Mouse (Mus musculus) heart, embryonic 10.5 days (tissue): ENCODE data around the gene Pde6h. TPM values are rescaled to one million over a fixed set of nuclear protein-coding genes. Genes with fewer than 3 reads are reported as not detected.
A peak's percentile ranks its signal among the peaks of the same experiment; 100 is the strongest.

Experiments
- DNase-seq: peaks from one replicate; pipeline ENCODE4 v3.0.0-alpha.2; 2017; ENCODE audit warnings: low spot score
- H3K27ac ChIP-seq: fragments of 300-500 bp; sonication (generic); 2 replicates; pipeline ENCODE4 v1.5.1; 2016; ENCODE audit warnings: mild to moderate bottlenecking
- H3K27me3 ChIP-seq: fragments of 300-500 bp; sonication (generic); 2 replicates; pipeline ENCODE4 v1.6.1; 2016; ENCODE audit warnings: mild to moderate bottlenecking; ENCODE audit not compliant: poor library complexity, insufficient read depth, severe bottlenecking
- H3K36me3 ChIP-seq: fragments of 300-500 bp; sonication (generic); 2 replicates; pipeline ENCODE4 v1.6.1; 2016; ENCODE audit warnings: mild to moderate bottlenecking, moderate library complexity
- H3K4me1 ChIP-seq: fragments of 300-500 bp; sonication (generic); 2 replicates; pipeline ENCODE4 v1.6.1; 2016; ENCODE audit warnings: mild to moderate bottlenecking
- H3K4me3 ChIP-seq: fragments of 300-500 bp; sonication (generic); 2 replicates; pipeline ENCODE4 v1.5.1; 2016; ENCODE audit warnings: mild to moderate bottlenecking, moderate library complexity
- H3K9me3 ChIP-seq: fragments of 300-500 bp; sonication (generic); 2 replicates; pipeline ENCODE4 v1.6.1; 2016; ENCODE audit warnings: mild to moderate bottlenecking, moderate library complexity
- WGBS: fragments of 180-500 bp; shearing (Covaris S2); methylation state at CpG from one replicate; pipeline ENCODE4 v1.1.7; 2016; 5-methylcytosine and 5-hydroxymethylcytosine counted together
- polyA plus RNA-seq: library from polyadenylated mRNA; unstranded; fragments of >200 nt; fragmentation: Nextera tagmentation; extraction: Ambion mirVana; gene quantifications from 2 replicates; pipeline ENCODE4 v1.2.1, GENCODE M21; 2016

Pde6h gene
- polyA plus RNA-seq, 1 experiment from 2014 or later = not detected

- peaks cover 16% of the 10 kb centered on the region for H3K4me1 ChIP-seq
- 27% methylated on average over 3 of the region's 3 CpGs for WGBS
- H3K27ac ChIP-seq = peak overlapping the region; percentile 84
- no peaks in the 10 kb centered on the region for H3K36me3 ChIP-seq
- no peaks in the 10 kb centered on the region for H3K9me3 ChIP-seq
- DNase-seq = no peak
- H3K4me3 ChIP-seq = peak overlapping the region; percentile 19; the same call in 1 of the 2 replicates
- no peaks in the 10 kb centered on the region for H3K27me3 ChIP-seq
These were observed 56.7 kb downstream of the Pde6h start for GRCm38 (mm10) chr6:136980331-136980746.

- Histone ChIP-seq H3K27me3 (no peaks in the 10 kb centered on the region), H3K4me3 (no peak overlapping the region), H3K4me1 (peaks cover 27% of the 10 kb centered on the region), H3K27ac (no peak overlapping the region), H3K36me3 (no peaks in the 10 kb centered on the region), H3K9me3 (no peaks in the 10 kb centered on the region)
- DNase-seq = no peak
- WGBS = 78% methylated on average over 6 of the region's 6 CpGs
These were observed 58.9 kb downstream of the Pde6h start for GRCm38 (mm10) chr6:136982581-136982980.

- Histone ChIP-seq H3K4me3 (no peak overlapping the region), H3K36me3 (no peaks in the 10 kb centered on the region), H3K4me1 (peaks cover 27% of the 10 kb centered on the region), H3K27me3 (no peaks in the 10 kb centered on the region), H3K9me3 (no peaks in the 10 kb centered on the region), H3K27ac (no peak overlapping the region)
- DNase-seq = no peak
- 72% methylated on average over 7 of the region's 7 CpGs for WGBS
These were observed 59.6 kb downstream of the Pde6h start for GRCm38 (mm10) chr6:136983201-136983600.

GRCm38 (mm10) chr6:136986019-136986418 is 62.4 kb downstream of the Pde6h start:
- WGBS = 59% methylated on average over 13 of the region's 13 CpGs
- H3K27me3 ChIP-seq = no peaks in the 10 kb centered on the region

GRCm38 (mm10) chr6:136986718-136987117 is 63.1 kb downstream of the Pde6h start:
- Histone ChIP-seq H3K36me3 (no peaks in the 10 kb centered on the region), H3K27me3 (no peaks in the 10 kb centered on the region), H3K4me1 (peaks cover 14% of the 10 kb centered on the region; the same call in 1 of the 2 replicates), H3K9me3 (no peaks in the 10 kb centered on the region), H3K4me3 (no peak overlapping the region), H3K27ac (no peak overlapping the region)
- no peak for DNase-seq
- 61% methylated on average over 11 of the region's 11 CpGs for WGBS

More at GRCm38 (mm10) chr6:136986019-136986418, 62.4 kb downstream of the Pde6h start:
- no peak for DNase-seq
- Histone ChIP-seq H3K27ac (no peak overlapping the region), H3K4me3 (no peak overlapping the region), H3K36me3 (no peaks in the 10 kb centered on the region), H3K4me1 (peaks cover 14% of the 10 kb centered on the region; the same call in 1 of the 2 replicates), H3K9me3 (no peaks in the 10 kb centered on the region)

GRCm38 (mm10) chr6:136988536-136989060 is 65.0 kb downstream of the Pde6h start:
- no peak overlapping the region for H3K4me3 ChIP-seq
- H3K27ac ChIP-seq = no peak overlapping the region
- no peaks in the 10 kb centered on the region for H3K27me3 ChIP-seq
- DNase-seq = no peak
- no peaks in the 10 kb centered on the region for H3K36me3 ChIP-seq
- 81% methylated on average over 7 of the region's 7 CpGs for WGBS
- H3K4me1 ChIP-seq = peaks cover 14% of the 10 kb centered on the region; the same call in 1 of the 2 replicates
- no peaks in the 10 kb centered on the region for H3K9me3 ChIP-seq

- Histone ChIP-seq H3K4me3 (peak overlapping the region; percentile 33), H3K9me3 (no peaks in the 10 kb centered on the region), H3K4me1 (peaks cover 14% of the 10 kb centered on the region; the same call in 1 of the 2 replicates), H3K27ac (peak overlapping the region; percentile 33; the same call in 1 of the 2 replicates), H3K36me3 (no peaks in the 10 kb centered on the region), H3K27me3 (0 out of 2 replicates have a peak, but pooled peaks cover under 1% of the 10 kb centered on the region)
- WGBS = 32% methylated on average over 11 of the region's 11 CpGs
- no peak for DNase-seq
These were observed 66.3 kb downstream of the Pde6h start for GRCm38 (mm10) chr6:136989824-136990497.

GRCm38 (mm10) chr6:136990557-136990956 is 66.9 kb downstream of the Pde6h start:
- no peak for DNase-seq
- H3K27ac ChIP-seq = no peak overlapping the region
- H3K9me3 ChIP-seq = no peaks in the 10 kb centered on the region
- 62% methylated on average over 8 of the region's 8 CpGs for WGBS
- 0 out of 2 replicates have a peak, but pooled peaks cover 5% of the 10 kb centered on the region for H3K27me3 ChIP-seq
- no peak overlapping the region for H3K4me3 ChIP-seq
- H3K36me3 ChIP-seq = no peaks in the 10 kb centered on the region
- H3K4me1 ChIP-seq = peaks cover 14% of the 10 kb centered on the region; the same call in 1 of the 2 replicates

GRCm38 (mm10) chr6:136993574-136993973 is 69.9 kb downstream of the Pde6h start:
- H3K9me3 ChIP-seq = no peaks in the 10 kb centered on the region
- H3K36me3 ChIP-seq = no peaks in the 10 kb centered on the region
- 59% methylated on average over 4 of the region's 4 CpGs for WGBS
- H3K4me3 ChIP-seq = no peak overlapping the region
- no peak for DNase-seq
- no peak overlapping the region for H3K27ac ChIP-seq
- H3K27me3 ChIP-seq = 0 out of 2 replicates have a peak, but pooled peaks cover 5% of the 10 kb centered on the region
- H3K4me1 ChIP-seq = 0 out of 2 replicates have a peak, but pooled peaks cover 10% of the 10 kb centered on the region

- DNase-seq = no peak
- Histone ChIP-seq H3K4me1 (0 out of 2 replicates have a peak, but pooled peaks cover 7% of the 10 kb centered on the region), H3K27me3 (0 out of 2 replicates have a peak, but pooled peaks cover 5% of the 10 kb centered on the region), H3K9me3 (no peaks in the 10 kb centered on the region), H3K27ac (no peak overlapping the region; the same call in 1 of the 2 replicates), H3K4me3 (no peak overlapping the region), H3K36me3 (no peaks in the 10 kb centered on the region)
- WGBS = 61% methylated on average over 8 of the region's 8 CpGs
These were observed 71.9 kb downstream of the Pde6h start for GRCm38 (mm10) chr6:136995533-136995932.

- 0 out of 2 replicates have a peak, but pooled peaks cover 5% of the 10 kb centered on the region for H3K27me3 ChIP-seq
- DNase-seq = no peak
These were observed 72.7 kb downstream of the Pde6h start for GRCm38 (mm10) chr6:136996336-136996735.

GRCm38 (mm10) chr6:136998181-136998580 is 74.5 kb downstream of the Pde6h start:
- H3K36me3 ChIP-seq = no peaks in the 10 kb centered on the region
- H3K27ac ChIP-seq = no peak overlapping the region
- H3K9me3 ChIP-seq = no peaks in the 10 kb centered on the region
- H3K4me3 ChIP-seq = no peak overlapping the region
- H3K4me1 ChIP-seq = peaks cover 7% of the 10 kb centered on the region; the same call in 1 of the 2 replicates
- WGBS = 82% methylated on average over 7 of the region's 7 CpGs
- H3K27me3 ChIP-seq = 0 out of 2 replicates have a peak, but pooled peaks cover 5% of the 10 kb centered on the region
- no peak for DNase-seq

More at GRCm38 (mm10) chr6:136996336-136996735, 72.7 kb downstream of the Pde6h start:
- H3K4me3 ChIP-seq = no peak overlapping the region
- no peaks in the 10 kb centered on the region for H3K9me3 ChIP-seq
- peaks cover 7% of the 10 kb centered on the region; the same call in 1 of the 2 replicates for H3K4me1 ChIP-seq
- 63% methylated on average over 5 of the region's 5 CpGs for WGBS
- H3K36me3 ChIP-seq = no peaks in the 10 kb centered on the region
- H3K27ac ChIP-seq = no peak overlapping the region

GRCm38 (mm10) chr6:136999009-136999408 is 75.4 kb downstream of the Pde6h start:
- Histone ChIP-seq H3K4me1 (peaks cover 7% of the 10 kb centered on the region; the same call in 1 of the 2 replicates), H3K27ac (no peak overlapping the region), H3K9me3 (no peaks in the 10 kb centered on the region), H3K4me3 (no peak overlapping the region), H3K27me3 (0 out of 2 replicates have a peak, but pooled peaks cover 5% of the 10 kb centered on the region), H3K36me3 (no peaks in the 10 kb centered on the region)
- WGBS = 83% methylated on average over 3 of the region's 3 CpGs
- no peak for DNase-seq
